Mouse (Mus musculus): Measurements from ENCODE around the gene Igf1r. TPM values are rescaled to one million over a fixed set of nuclear protein-coding genes. Genes with fewer than 3 reads are reported as not detected.

The Igf1r gene
- polyA plus RNA-seq, 1 experiment from 2014 or later = 19.6 TPM

GRCm38 (mm10) chr7:68160094-68160791, 207.6 kb downstream of the Igf1r start:
- Histone ChIP-seq H3K4me3 (no peak overlapping the region), H3K36me3 (no peaks in the 10 kb centered on the region; the same call in 1 of the 2 replicates), H3K4me2 (no peak overlapping the region), H3K9me3 (no peaks in the 10 kb centered on the region), H3K27ac (0 out of 2 replicates have a peak overlapping the region, but pooled peaks have one; percentile 27), H3K27me3 (no peaks in the 10 kb centered on the region), H3K4me1 (peaks cover 18% of the 10 kb centered on the region), H3K9ac (no peak overlapping the region)
- ATAC-seq (ENCODE audit: borderline replicate concordance, extremely low read depth, low FRiP score, low TSS enrichment) = 0 out of 2 replicates have a peak, but pooled peaks have one; percentile 42
- WGBS = 46% methylated on average over 13 of the region's 13 CpGs

DNA sequence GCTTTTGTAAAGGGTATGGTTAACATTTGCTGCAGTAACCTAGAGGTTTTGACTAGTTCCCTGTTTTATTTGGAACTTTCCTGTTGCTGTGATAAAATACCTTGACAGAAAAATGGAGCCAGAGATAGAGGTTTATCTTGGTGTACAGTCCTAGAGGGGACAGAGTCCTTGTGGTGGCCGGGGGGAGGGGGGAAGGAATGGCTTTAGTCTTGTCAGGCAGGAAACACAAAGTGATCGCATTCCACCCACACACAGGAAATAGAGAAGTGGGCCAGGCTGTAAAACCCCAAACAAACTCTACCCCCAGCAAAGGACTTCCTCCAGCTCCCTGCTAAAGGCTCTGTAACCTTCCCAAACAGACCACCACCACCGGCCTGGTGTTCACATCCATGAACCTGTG, 211.4 kb downstream of the Igf1r start:
- Histone ChIP-seq H3K4me2 (no peak overlapping the region), H3K36me3 (peaks cover 4% of the 10 kb centered on the region; the same call in 1 of the 2 replicates), H3K9ac (no peak overlapping the region), H3K9me3 (no peaks in the 10 kb centered on the region), H3K4me3 (no peak overlapping the region), H3K4me1 (peaks cover 17% of the 10 kb centered on the region), H3K27me3 (no peaks in the 10 kb centered on the region), H3K27ac (no peak overlapping the region)
- 30% methylated on average over 3 of the region's 3 CpGs for WGBS
- no peak for ATAC-seq (ENCODE audit: borderline replicate concordance, extremely low read depth, low FRiP score, low TSS enrichment)

- Histone ChIP-seq H3K4me1 (no peaks in the 10 kb centered on the region), H3K27ac (no peak overlapping the region), H3K4me3 (no peak overlapping the region), H3K9me3 (no peaks in the 10 kb centered on the region), H3K36me3 (peaks cover 22% of the 10 kb centered on the region), H3K9ac (no peak overlapping the region), H3K27me3 (no peaks in the 10 kb centered on the region), H3K4me2 (no peak overlapping the region)
- 87% methylated on average over 7 of the region's 7 CpGs for WGBS
- no peak for ATAC-seq (ENCODE audit: borderline replicate concordance, extremely low read depth, low FRiP score, low TSS enrichment)
These were observed 220.1 kb downstream of the Igf1r start for GRCm38 (mm10) chr7:68172776-68173175.

- Histone ChIP-seq H3K9me3 (no peaks in the 10 kb centered on the region), H3K36me3 (peaks cover 18% of the 10 kb centered on the region), H3K27me3 (no peaks in the 10 kb centered on the region), H3K4me3 (no peak overlapping the region), H3K4me1 (peaks cover 4% of the 10 kb centered on the region; the same call in 1 of the 2 replicates), H3K9ac (no peak overlapping the region), H3K27ac (no peak overlapping the region), H3K4me2 (no peak overlapping the region)
- 88% methylated on average over 1 of the region's 1 CpGs for WGBS
- ATAC-seq (ENCODE audit: borderline replicate concordance, extremely low read depth, low FRiP score, low TSS enrichment) = no peak
These were observed 227.0 kb downstream of the Igf1r start for GRCm38 (mm10) chr7:68179672-68180071.

- peaks cover 23% of the 10 kb centered on the region for H3K36me3 ChIP-seq
- H3K27ac ChIP-seq = no peak overlapping the region
- peaks cover 4% of the 10 kb centered on the region; the same call in 1 of the 2 replicates for H3K4me1 ChIP-seq
- no peaks in the 10 kb centered on the region for H3K9me3 ChIP-seq
- no peaks in the 10 kb centered on the region for H3K27me3 ChIP-seq
- 65% methylated on average over 1 of the region's 1 CpGs for WGBS
- H3K9ac ChIP-seq = no peak overlapping the region
- H3K4me2 ChIP-seq = no peak overlapping the region
- no peak for ATAC-seq (ENCODE audit: borderline replicate concordance, extremely low read depth, low FRiP score, low TSS enrichment)
- H3K4me3 ChIP-seq = no peak overlapping the region
These were observed 228.5 kb downstream of the Igf1r start for GRCm38 (mm10) chr7:68181104-68181503.

GRCm38 (mm10) chr7:68182025-68182424, 229.4 kb downstream of the Igf1r start:
- H3K27ac ChIP-seq = no peak overlapping the region
- no peak for ATAC-seq (ENCODE audit: borderline replicate concordance, extremely low read depth, low FRiP score, low TSS enrichment)

GRCm38 (mm10) chr7:68182773-68183172, 230.1 kb downstream of the Igf1r start:
- ATAC-seq (ENCODE audit: borderline replicate concordance, extremely low read depth, low FRiP score, low TSS enrichment) = no peak
- Histone ChIP-seq H3K27ac (no peak overlapping the region), H3K4me3 (no peak overlapping the region), H3K4me2 (no peak overlapping the region), H3K4me1 (peaks cover 4% of the 10 kb centered on the region; the same call in 1 of the 2 replicates), H3K9me3 (no peaks in the 10 kb centered on the region), H3K27me3 (no peaks in the 10 kb centered on the region), H3K9ac (no peak overlapping the region), H3K36me3 (peaks cover 31% of the 10 kb centered on the region)
- 88% methylated on average over 6 of the region's 6 CpGs for WGBS

More at GRCm38 (mm10) chr7:68182025-68182424, 229.4 kb downstream of the Igf1r start:
- H3K27me3 ChIP-seq = no peaks in the 10 kb centered on the region
- no peak overlapping the region for H3K4me3 ChIP-seq
- H3K4me1 ChIP-seq = peaks cover 4% of the 10 kb centered on the region; the same call in 1 of the 2 replicates
- no peak overlapping the region for H3K9ac ChIP-seq
- H3K9me3 ChIP-seq = no peaks in the 10 kb centered on the region
- 74% methylated on average over 7 of the region's 7 CpGs for WGBS
- peaks cover 25% of the 10 kb centered on the region for H3K36me3 ChIP-seq
- H3K4me2 ChIP-seq = no peak overlapping the region

DNA sequence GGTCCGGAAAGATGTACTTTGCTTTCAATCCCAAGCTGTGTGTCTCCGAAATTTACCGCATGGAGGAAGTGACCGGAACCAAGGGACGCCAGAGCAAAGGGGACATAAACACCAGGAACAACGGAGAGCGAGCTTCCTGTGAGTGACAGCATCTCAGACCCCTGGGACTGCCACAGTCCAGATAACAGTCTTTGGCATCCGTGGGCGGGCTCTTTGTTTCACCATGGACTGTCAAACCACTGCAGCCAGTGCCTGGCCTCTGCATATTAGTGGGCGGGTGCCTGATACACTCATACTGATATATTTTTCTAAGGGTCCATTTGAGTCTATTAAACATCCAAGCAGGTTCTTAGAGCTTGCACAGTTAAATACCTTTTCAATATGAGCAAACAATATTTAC, 230.8 kb downstream of the Igf1r start:
- peaks cover 37% of the 10 kb centered on the region for H3K36me3 ChIP-seq
- peaks cover 4% of the 10 kb centered on the region; the same call in 1 of the 2 replicates for H3K4me1 ChIP-seq
- no peak for ATAC-seq (ENCODE audit: borderline replicate concordance, extremely low read depth, low FRiP score, low TSS enrichment)
- H3K9ac ChIP-seq = no peak overlapping the region
- no peak overlapping the region for H3K4me2 ChIP-seq
- WGBS = 79% methylated on average over 10 of the region's 10 CpGs
- H3K9me3 ChIP-seq = no peaks in the 10 kb centered on the region
- no peaks in the 10 kb centered on the region for H3K27me3 ChIP-seq
- H3K27ac ChIP-seq = no peak overlapping the region
- H3K4me3 ChIP-seq = no peak overlapping the region

- H3K27me3 ChIP-seq = no peaks in the 10 kb centered on the region
- no peaks in the 10 kb centered on the region for H3K9me3 ChIP-seq
- H3K9ac ChIP-seq = no peak overlapping the region
- no peak overlapping the region for H3K4me2 ChIP-seq
- H3K27ac ChIP-seq = no peak overlapping the region
- no peaks in the 10 kb centered on the region for H3K4me1 ChIP-seq
- no peak for ATAC-seq (ENCODE audit: borderline replicate concordance, extremely low read depth, low FRiP score, low TSS enrichment)
- 52% methylated on average over 6 of the region's 6 CpGs for WGBS
- peaks cover 77% of the 10 kb centered on the region for H3K36me3 ChIP-seq
- no peak overlapping the region for H3K4me3 ChIP-seq
These were observed 236.6 kb downstream of the Igf1r start for GRCm38 (mm10) chr7:68189211-68189610.

DNA sequence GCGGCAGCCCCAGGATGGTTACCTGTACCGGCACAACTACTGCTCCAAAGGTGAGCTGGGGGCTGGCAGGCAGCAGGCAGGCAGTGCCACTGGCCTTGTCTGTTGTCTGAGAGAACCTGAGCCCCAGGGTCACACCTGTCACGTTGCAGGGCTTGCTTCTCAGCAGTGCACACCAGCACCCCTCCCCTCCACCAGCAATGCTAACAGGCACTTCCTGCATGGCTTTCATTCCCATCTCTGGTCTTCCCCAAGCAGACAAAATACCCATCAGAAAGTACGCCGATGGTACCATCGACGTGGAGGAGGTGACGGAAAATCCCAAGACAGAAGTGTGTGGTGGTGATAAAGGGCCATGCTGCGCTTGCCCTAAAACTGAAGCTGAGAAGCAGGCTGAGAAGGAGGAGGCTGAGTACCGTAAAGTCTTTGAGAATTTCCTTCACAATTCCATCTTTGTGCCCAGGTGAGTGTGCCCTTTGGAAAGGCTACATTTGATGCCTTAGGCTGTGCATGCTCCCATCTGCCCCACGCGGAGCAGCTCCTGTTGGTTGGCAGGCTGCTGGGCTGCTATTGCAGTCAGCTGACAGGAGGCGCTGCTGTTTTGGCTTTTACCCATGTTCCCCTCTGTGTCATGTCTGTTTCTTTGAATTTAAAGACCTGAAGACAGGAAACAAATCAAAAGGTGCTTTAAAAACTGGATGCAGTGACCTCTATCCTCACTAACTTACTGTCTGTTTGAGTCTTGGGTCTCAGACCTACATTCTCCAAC, 237.2 kb downstream of the Igf1r start:
- Histone ChIP-seq H3K4me2 (no peak overlapping the region), H3K9me3 (no peaks in the 10 kb centered on the region), H3K27ac (no peak overlapping the region), H3K27me3 (no peaks in the 10 kb centered on the region), H3K36me3 (peaks cover 77% of the 10 kb centered on the region), H3K9ac (no peak overlapping the region), H3K4me3 (no peak overlapping the region), H3K4me1 (no peaks in the 10 kb centered on the region)
- no peak for ATAC-seq (ENCODE audit: borderline replicate concordance, extremely low read depth, low FRiP score, low TSS enrichment)
- 89% methylated on average over 13 of the region's 13 CpGs for WGBS

DNA sequence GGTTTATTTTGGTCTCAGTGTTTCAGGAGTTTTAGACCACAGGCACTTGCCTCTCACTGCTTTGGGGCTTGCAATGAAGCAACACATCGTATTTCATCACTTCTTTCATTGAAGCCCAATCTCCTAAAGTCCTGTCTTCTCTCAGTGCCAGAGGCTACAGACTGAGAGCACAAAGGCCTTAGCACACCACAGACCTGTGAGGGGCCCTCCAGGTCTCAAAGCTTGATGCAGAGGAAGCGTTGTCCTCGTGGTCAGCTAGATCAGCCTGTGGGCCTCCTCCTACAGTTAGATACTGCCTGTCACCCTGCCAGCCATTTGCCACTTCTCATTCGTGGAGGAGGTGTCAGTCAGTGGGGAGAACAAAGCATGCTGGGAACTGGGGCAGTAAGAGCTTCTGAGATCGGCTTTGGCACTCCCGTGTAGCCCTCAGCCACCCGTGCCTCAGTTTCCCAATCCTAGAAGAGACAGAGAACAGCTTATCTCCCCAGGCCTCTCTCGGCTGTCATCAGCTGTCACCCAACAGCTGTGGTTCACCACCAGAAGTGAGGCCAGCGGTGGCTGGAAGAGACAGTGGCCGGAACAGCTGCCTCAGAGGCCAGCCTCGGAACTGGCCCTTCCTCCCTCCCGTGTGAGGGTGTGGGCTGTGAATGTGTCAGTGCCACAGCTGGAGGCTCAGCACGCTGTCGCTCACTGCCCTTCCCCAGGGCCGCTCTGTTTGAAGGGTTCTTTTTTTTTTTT, 241.5 kb downstream of the Igf1r start:
- H3K36me3 ChIP-seq = peaks cover 91% of the 10 kb centered on the region
- no peak overlapping the region for H3K27ac ChIP-seq
- 57% methylated on average over 15 of the region's 15 CpGs for WGBS
- H3K4me1 ChIP-seq = no peaks in the 10 kb centered on the region
- no peaks in the 10 kb centered on the region for H3K27me3 ChIP-seq
- no peak overlapping the region for H3K4me2 ChIP-seq
- no peak overlapping the region for H3K4me3 ChIP-seq
- ATAC-seq (ENCODE audit: borderline replicate concordance, extremely low read depth, low FRiP score, low TSS enrichment) = no peak
- H3K9ac ChIP-seq = no peak overlapping the region
- H3K9me3 ChIP-seq = no peaks in the 10 kb centered on the region
